Mouse (Mus musculus): ENCODE results near the gene Gm44965. TPM values are rescaled to one million over a fixed set of nuclear protein-coding genes. Genes with fewer than 3 reads are reported as not detected.

Gm44965 gene
- not detected for total RNA-seq (2023)

GRCm38 (mm10) chr6:48593158-48594042 is at the start of gene Gm44965, which contains the start of gene Repin1:
Gene Gm44965 (plus strand): TSS chr6:48593941.
Gene Repin1 (plus strand): TSS chr6:48593883.

GRCm38 (mm10) chr6:48554280-48555103 is 39.2 kb upstream of the Gm44965 start, which contains the start of gene Lrrc61:
Gene Lrrc61 (plus strand): TSS chr6:48554796.

GRCm38 (mm10) chr6:48572572-48573061 is 21.1 kb upstream of the Gm44965 start, which contains the start of gene Rarres2:
Gene Rarres2 (minus strand): TSS chr6:48572789.

GRCm38 (mm10) chr6:48589194-48589750 is 4.5 kb upstream of the Gm44965 start, which contains the start of gene Gm45021:
Gene Gm45021 (plus strand): TSS chr6:48589610.

GRCm38 (mm10) chr6:48601271-48602079 is 7.7 kb downstream of the Gm44965 start, which contains the start of gene Zfp775:
Gene Zfp775 (plus strand): TSS chr6:48602063.

GRCm38 (mm10) chr6:48626464-48626863 is 32.7 kb downstream of the Gm44965 start, which contains the start of gene AI854703:
Gene AI854703 (plus strand): TSS chr6:48626764.

GRCm38 (mm10) chr6:48646995-48647394 is 53.3 kb downstream of the Gm44965 start, which contains the start of gene Gimap8:
Gene Gimap8 (plus strand): TSS chr6:48647234.

Other genes with a start within 250 kb of the Gm44965 start
- gene Krba1, start 198.4 kb upstream of the Gm44965 start, total RNA-seq (2023) = 1 to 10 TPM; 1.4 to 1.8 TPM
- gene Zfp467, start 148.1 kb upstream of the Gm44965 start, total RNA-seq (2023) = 10 to 100 TPM; 12.4 to 16.9 TPM
- under 1 TPM; 0.04 to 0.09 TPM for gene Sspo, start 145.7 kb upstream of the Gm44965 start, total RNA-seq (2023)
- under 1 TPM; 0.35 to 0.67 TPM for gene Atp6v0e2, start 56.3 kb upstream of the Gm44965 start, total RNA-seq (2023)
- 10 to 100 TPM; 26.3 to 32.0 TPM for gene Lrrc61, start 39.1 kb upstream of the Gm44965 start, total RNA-seq (2023)
- gene Rarres2, start 21.2 kb upstream of the Gm44965 start, total RNA-seq (2023) = not detected
- not detected for gene Gm45021, start 4.3 kb upstream of the Gm44965 start, total RNA-seq (2023)
- 1 to 10 TPM; 1.8 to 5.0 TPM for gene Repin1, start 58 bp upstream of the Gm44965 start, total RNA-seq (2023)
- 1 to 10 TPM in 1 of 2 experiments, under 1 TPM in 1; 0.89 to 3.1 TPM for gene Zfp775, start 8.1 kb downstream of the Gm44965 start, total RNA-seq (2023)
- gene AI854703, start 32.8 kb downstream of the Gm44965 start, total RNA-seq (2023) = under 1 TPM in 1 of 2 experiments, not detected in 1; 0.13 TPM
- under 1 TPM; 0.26 to 0.31 TPM for gene Gimap8, start 53.3 kb downstream of the Gm44965 start, total RNA-seq (2023)
- 1 to 10 TPM; 3.6 to 4.9 TPM for gene Gimap9, start 82.2 kb downstream of the Gm44965 start, total RNA-seq (2023)
- under 1 TPM; 0.66 to 0.95 TPM for gene Gimap4, start 90.6 kb downstream of the Gm44965 start, total RNA-seq (2023)
- gene Gimap6, start 114.3 kb downstream of the Gm44965 start, total RNA-seq (2023) = 1 to 10 TPM; 5.0 to 5.9 TPM
- not detected for gene Gm28053, start 124.7 kb downstream of the Gm44965 start, total RNA-seq (2023)
- gene Gimap7, start 124.7 kb downstream of the Gm44965 start, total RNA-seq (2023) = under 1 TPM in 1 of 2 experiments, not detected in 1; 0.56 TPM
- 1 to 10 TPM in 1 of 2 experiments, under 1 TPM in 1; 0.93 to 1.1 TPM for gene Gimap1, start 145.1 kb downstream of the Gm44965 start, total RNA-seq (2023)
- gene Gimap5, start 152.3 kb downstream of the Gm44965 start, total RNA-seq (2023) = 1 to 10 TPM; 1.1 to 1.4 TPM
- gene Gimap3, start 176.9 kb downstream of the Gm44965 start, total RNA-seq (2023) = 1 to 10 TPM in 1 of 2 experiments, under 1 TPM in 1; 0.89 to 1.3 TPM
- 10 to 100 TPM in 1 of 2 experiments, 1 to 10 TPM in 1; 8.1 to 19.0 TPM for gene Tmem176a, start 247.0 kb downstream of the Gm44965 start, total RNA-seq (2023)
- gene Tmem176b, start 247.6 kb downstream of the Gm44965 start, total RNA-seq (2023) = 10 to 100 TPM; 19.5 to 23.8 TPM

Data from neutrophil, adult 59 days (primary cell).